Mouse (Mus musculus) lung, postnatal 0 days (tissue): ENCODE measurements at regions not wholly inside any gene's neighbourhood (a gene's known extent, or its start where the extent isn't known, plus 50 kb on each side); places are given as distances from the start of the nearest gene placed in this dataset.

Source experiments
- CTCF ChIP-seq: IDR thresholded peaks from 2 replicates; pipeline ENCODE4 v1.5.1; 2016; ENCODE audit warnings: antibody characterized with exemption, mild to moderate bottlenecking
- EP300 ChIP-seq: IDR thresholded peaks from 2 replicates; pipeline ENCODE4 v1.6.1; 2016; ENCODE audit warnings: antibody characterized with exemption, mild to moderate bottlenecking, control low read depth

DNA sequence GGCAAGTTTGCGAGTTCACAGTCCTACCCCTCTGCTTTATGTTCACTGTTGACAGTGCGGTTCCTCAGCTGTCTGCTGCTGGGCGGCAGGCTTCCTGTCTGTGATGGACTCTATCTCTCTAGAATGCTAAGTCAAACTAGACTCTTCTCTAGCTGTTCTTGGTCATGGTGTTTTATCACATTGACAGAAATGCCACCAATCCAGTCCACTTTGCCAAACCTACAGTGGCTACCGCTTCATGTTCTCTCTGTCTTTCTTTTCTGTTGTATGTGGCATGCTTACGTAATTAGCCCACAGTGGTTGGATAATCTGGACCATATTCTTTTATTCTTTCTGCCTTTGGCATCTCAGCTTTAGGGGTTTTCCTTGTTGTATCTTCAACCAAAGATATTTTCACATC is 174.5 kb downstream of the 1700010I14Rik start:
- TF ChIP-seq CTCF: no peak
- no peak for TF ChIP-seq EP300
